Mouse (Mus musculus): ENCODE results near the gene Zdhhc7. TPM values are rescaled to one million over a fixed set of nuclear protein-coding genes. Genes with fewer than 3 reads are reported as not detected.

The Zdhhc7 gene
- total and polyA plus RNA-seq, 3 experiments, result 18.3 to 26.3 (median 23.7) TPM

DNA sequence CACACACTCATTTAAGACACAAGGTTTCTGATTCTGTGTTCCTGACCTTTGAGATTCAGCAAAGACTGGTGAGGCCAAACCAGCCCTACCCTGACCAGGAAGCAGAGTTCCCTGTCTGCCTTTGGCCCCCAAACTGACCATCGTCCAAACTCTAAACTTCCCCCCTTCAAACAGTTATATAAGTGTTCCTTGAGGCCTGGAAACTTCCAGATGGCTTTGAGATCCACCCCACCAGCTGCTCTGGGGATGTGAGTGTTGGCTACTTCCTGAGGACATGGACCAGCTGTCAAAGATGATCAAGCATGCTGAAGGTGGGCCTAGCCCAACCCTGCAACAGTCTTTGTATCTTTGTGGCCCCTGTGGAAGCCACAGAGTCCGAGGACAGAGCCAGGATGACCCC is 44.2 kb downstream of the Zdhhc7 start:
- no peak for DNase-seq (ENCODE audit: extremely low read depth)
- dilution Hi-C loops (cut with MboI; ENCODE audit: extremely low pct_ligation_motif_present, extremely low pct_unique_long_range_greater_than_20kb, low sequenced_read_pairs) (no loop called here), in situ Hi-C loops (cut with MboI; ENCODE audit: low pct_ligation_motif_present, low pct_unique_long_range_greater_than_20kb, low sequenced_read_pairs) (no loop called here)
- H3K4me2 ChIP-seq (ENCODE audit: insufficient read depth, low read depth, poor library complexity, severe bottlenecking), result no peak overlapping the region
- H3K36me3 ChIP-seq (replicated peaks in 1 of 2; ENCODE audit: control insufficient read depth in 1 of 2, insufficient read depth in 1 of 2, low read length in 1 of 2), result no peaks in the 10 kb centered on the region
- peaks cover 13% of the 10 kb centered on the region for H3K9me3 ChIP-seq (replicated peaks; ENCODE audit: low read length)
- no peak for TF ChIP-seq MEF2A (IDR thresholded peaks at IDR 0.05; ENCODE audit: borderline replicate concordance, low read depth, low read length)
- no peak for TF ChIP-seq ZNF384 (IDR thresholded peaks at IDR 0.05; ENCODE audit: low read depth, low read length)
- TF ChIP-seq MXI1 (IDR thresholded peaks at IDR 0.05; ENCODE audit: low read depth, low read length), result no peak
- no peak for TF ChIP-seq SMC3 (IDR thresholded peaks at IDR 0.05; ENCODE audit: low read depth, low read length)
- TF ChIP-seq ELF1 (IDR thresholded peaks at IDR 0.05; ENCODE audit: low read depth, low read length), result no peak
- TF ChIP-seq KAT2A (IDR thresholded peaks at IDR 0.05; ENCODE audit: insufficient replicate concordance, low read length), result no peak
- TF ChIP-seq TBP (conservative IDR thresholded peaks at IDR 0.05; ENCODE audit: low read depth, low read length), result no peak
- TF ChIP-seq ZC3H11A (IDR thresholded peaks at IDR 0.05; ENCODE audit: low read depth, low read length), result no peak
- no peak for TF ChIP-seq ETS1 (conservative IDR thresholded peaks at IDR 0.05; ENCODE audit: low read depth, low read length)
- no peak for TF ChIP-seq HCFC1 (IDR thresholded peaks at IDR 0.05; ENCODE audit: low read depth, low read length)
- TF ChIP-seq UBTF (IDR thresholded peaks at IDR 0.05; ENCODE audit: low read depth, low read length), result no peak
- TF ChIP-seq ZKSCAN1 (IDR thresholded peaks at IDR 0.05; ENCODE audit: borderline replicate concordance, low read depth, low read length), result no peak
- TF ChIP-seq MAFK (IDR thresholded peaks at IDR 0.05; ENCODE audit: insufficient replicate concordance, low read length), result no peak
- TF ChIP-seq POLR2A (IDR thresholded peaks at IDR 0.05; ENCODE audit: low read depth, low read length), result no peak
- TF ChIP-seq MYC (IDR thresholded peaks at IDR 0.05; ENCODE audit: low read depth, low read length), result no peak
- no peak for TF ChIP-seq CHD1 (IDR thresholded peaks at IDR 0.05; ENCODE audit: low read depth, low read length)
- no peak for TF ChIP-seq JUND (conservative IDR thresholded peaks at IDR 0.05; ENCODE audit: low read depth, low read length)
- no peak for TF ChIP-seq E2F4 (IDR thresholded peaks at IDR 0.05; ENCODE audit: insufficient replicate concordance, low read depth, low read length)
- TF ChIP-seq CTCF (conservative IDR thresholded peaks at IDR 0.05 in 1 of 2, IDR thresholded peaks at IDR 0.05 in 1 of 2; ENCODE audit: low read depth in 2 of 2, low read length in 2 of 2), result no peak
- no peak for TF ChIP-seq MAZ (IDR thresholded peaks at IDR 0.05; ENCODE audit: low read depth, low read length)
- no peak overlapping the region for H3K9ac ChIP-seq (ENCODE audit: insufficient read depth, low read depth)
- H3K4me3 ChIP-seq (replicated peaks in 1 of 3; ENCODE audit: low read depth in 2 of 3, low read length in 2 of 3, poor library complexity in 1 of 3), result no peak overlapping the region
- H3K27ac ChIP-seq (ENCODE audit: insufficient read depth, low read depth), result no peak overlapping the region
- H3K79me2 ChIP-seq (replicated peaks; ENCODE audit: control insufficient read depth, extremely low read depth, insufficient read depth, poor library complexity, severe bottlenecking), result no peaks in the 10 kb centered on the region
- no peaks in the 10 kb centered on the region for H3K4me1 ChIP-seq (ENCODE audit: control insufficient read depth in 1 of 2, insufficient read depth in 2 of 2)
- H3K27me3 ChIP-seq (replicated peaks), result peaks cover 65% of the 10 kb centered on the region

DNA sequence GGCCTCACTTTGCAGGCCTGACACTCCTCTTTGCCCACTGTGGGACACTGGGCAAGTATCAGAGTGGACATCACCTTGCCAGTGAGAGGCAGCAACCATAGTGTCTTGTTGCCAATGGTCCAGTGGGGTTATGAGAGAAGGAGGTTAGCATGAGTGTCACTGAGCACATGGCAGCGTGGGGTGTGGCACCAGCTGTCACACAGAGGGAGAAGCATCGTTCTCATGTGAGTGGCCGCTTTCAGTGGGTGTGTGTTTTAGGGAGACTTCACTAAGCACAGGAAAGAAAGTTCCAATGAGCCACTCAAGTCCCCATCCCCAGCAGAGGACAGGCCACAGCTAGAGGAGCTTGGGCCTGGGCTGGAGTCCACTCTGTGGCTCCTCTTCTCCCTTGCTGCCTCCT is 46.4 kb downstream of the Zdhhc7 start:
- Histone ChIP-seq H3K4me3 (replicated peaks in 1 of 3; ENCODE audit: low read depth in 2 of 3, low read length in 2 of 3, poor library complexity in 1 of 3) (no peak overlapping the region), H3K36me3 (replicated peaks in 1 of 2; ENCODE audit: control insufficient read depth in 1 of 2, insufficient read depth in 1 of 2, low read length in 1 of 2) (no peaks in the 10 kb centered on the region), H3K4me1 (ENCODE audit: control insufficient read depth in 1 of 2, insufficient read depth in 2 of 2) (peaks cover 0 to 3% of the 10 kb centered on the region in 2 experiments; a peak in 2 of 4 replicates), H3K79me2 (replicated peaks; ENCODE audit: control insufficient read depth, extremely low read depth, insufficient read depth, poor library complexity, severe bottlenecking) (no peaks in the 10 kb centered on the region), H3K9ac (ENCODE audit: insufficient read depth, low read depth) (no peak overlapping the region), H3K27me3 (replicated peaks) (peaks cover 76% of the 10 kb centered on the region), H3K4me2 (ENCODE audit: insufficient read depth, low read depth, poor library complexity, severe bottlenecking) (no peak overlapping the region), H3K27ac (ENCODE audit: insufficient read depth, low read depth) (no peak overlapping the region), H3K9me3 (replicated peaks; ENCODE audit: low read length) (peaks cover 10% of the 10 kb centered on the region)
- TF ChIP-seq CTCF (conservative IDR thresholded peaks at IDR 0.05 in 1 of 2, IDR thresholded peaks at IDR 0.05 in 1 of 2; ENCODE audit: low read depth in 2 of 2, low read length in 2 of 2) (no peak), JUND (conservative IDR thresholded peaks at IDR 0.05; ENCODE audit: low read depth, low read length) (no peak), POLR2AphosphoS2 (IDR thresholded peaks at IDR 0.05; ENCODE audit: low read depth, low read length) (no peak), NRF1 (IDR thresholded peaks at IDR 0.05; ENCODE audit: low read depth, low read length) (no peak), SIN3A (IDR thresholded peaks at IDR 0.05; ENCODE audit: low read length) (no peak), MEF2A (IDR thresholded peaks at IDR 0.05; ENCODE audit: borderline replicate concordance, low read depth, low read length) (no peak), HCFC1 (IDR thresholded peaks at IDR 0.05; ENCODE audit: low read depth, low read length) (no peak), MYC (IDR thresholded peaks at IDR 0.05; ENCODE audit: low read depth, low read length) (no peak), MAFK (IDR thresholded peaks at IDR 0.05; ENCODE audit: insufficient replicate concordance, low read length) (no peak), TCF12 (IDR thresholded peaks at IDR 0.05; ENCODE audit: low read depth, low read length) (no peak), ZKSCAN1 (IDR thresholded peaks at IDR 0.05; ENCODE audit: borderline replicate concordance, low read depth, low read length) (no peak), ZNF384 (IDR thresholded peaks at IDR 0.05; ENCODE audit: low read depth, low read length) (no peak), IRF4 (IDR thresholded peaks at IDR 0.05; ENCODE audit: low read depth, low read length) (no peak), PAX5 (IDR thresholded peaks at IDR 0.05; ENCODE audit: low read length) (no peak), USF2 (conservative IDR thresholded peaks at IDR 0.05; ENCODE audit: low read depth, low read length) (no peak), BHLHE40 (IDR thresholded peaks at IDR 0.05; ENCODE audit: low read depth, low read length) (no peak), ETS1 (conservative IDR thresholded peaks at IDR 0.05; ENCODE audit: low read depth, low read length) (no peak), CHD2 (IDR thresholded peaks at IDR 0.05; ENCODE audit: low read length) (no peak), CHD1 (IDR thresholded peaks at IDR 0.05; ENCODE audit: low read depth, low read length) (no peak)
- DNase-seq (ENCODE audit: extremely low read depth), result no peak
- dilution Hi-C loops (cut with MboI; ENCODE audit: extremely low pct_ligation_motif_present, extremely low pct_unique_long_range_greater_than_20kb, low sequenced_read_pairs) (no loop called here), in situ Hi-C loops (cut with MboI; ENCODE audit: low pct_ligation_motif_present, low pct_unique_long_range_greater_than_20kb, low sequenced_read_pairs) (no loop called here)

Data from CH12.LX (cell line).